Mouse (Mus musculus): ENCODE results near the gene Gm48551. TPM values are rescaled to one million over a fixed set of nuclear protein-coding genes. Genes with fewer than 3 reads are reported as not detected.

Gene Gm48551
- total and polyA plus RNA-seq, 2 experiments from 2014 or later = 0.88 to 10.2 TPM

DNA sequence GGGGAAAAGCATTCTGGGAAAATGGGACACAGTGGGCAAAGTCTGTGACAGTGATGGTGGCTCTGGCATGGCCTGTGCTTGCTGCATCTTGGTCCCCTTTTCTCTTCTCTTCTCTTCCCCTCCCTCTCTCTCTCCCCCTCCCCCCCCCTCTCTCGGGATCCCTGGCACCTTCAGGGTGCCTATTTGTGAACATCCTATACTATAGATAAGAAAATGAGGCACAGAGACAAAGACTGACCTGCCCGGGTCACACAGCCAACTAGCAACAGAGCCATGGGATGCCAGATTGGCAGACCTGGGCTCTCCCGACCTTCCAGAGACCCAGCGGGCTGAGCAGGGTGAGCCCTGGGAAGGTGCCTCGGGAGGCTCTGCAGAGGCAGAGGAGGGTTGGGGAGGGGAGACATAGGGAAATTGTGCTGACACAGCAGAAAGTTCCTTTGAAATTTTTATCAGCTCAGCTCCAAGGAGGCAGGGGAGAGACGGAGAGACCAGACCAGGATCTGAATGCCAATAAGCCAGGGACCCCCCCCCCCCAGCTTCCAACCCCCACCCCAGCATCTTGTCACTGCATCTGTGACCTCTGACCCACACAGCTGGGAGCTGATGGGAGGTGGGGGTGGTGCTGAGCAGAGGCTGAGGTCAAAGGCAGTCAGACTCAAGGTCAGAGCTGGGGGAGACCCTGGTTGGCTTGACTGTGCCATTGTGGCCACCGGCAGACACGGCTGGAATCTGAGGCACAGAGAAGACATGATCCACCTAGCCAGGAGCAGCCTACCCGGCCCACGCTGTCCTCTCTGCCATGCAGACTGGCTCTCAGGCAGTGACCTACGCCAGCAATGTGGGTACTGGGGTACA, 34.2 kb downstream of the Gm48551 start:
- Histone ChIP-seq H3K4me3 (ENCODE audit: low read depth, low read length) (no peak overlapping the region), H3K4me1 (ENCODE audit: insufficient read depth, low read length) (peaks cover 3% of the 10 kb centered on the region; the same call in 1 of the 2 replicates), H3K27me3 (ENCODE audit: insufficient read depth, low read length) (no peaks in the 10 kb centered on the region), H3K36me3 (ENCODE audit: insufficient read depth, low read length) (0 out of 2 replicates have a peak, but pooled peaks cover 12% of the 10 kb centered on the region), H3K4me2 (ENCODE audit: low read depth, low read length, poor library complexity, severe bottlenecking) (no peak overlapping the region), H3K27ac (ENCODE audit: low read depth, low read length) (no peak overlapping the region), H3K9me3 (ENCODE audit: low read length) (no peaks in the 10 kb centered on the region), H3K9ac (replicated peaks; ENCODE audit: low read length, poor library complexity, severe bottlenecking) (no peak overlapping the region)
- WGBS = 51% methylated on average over 11 of the region's 11 CpGs
- no peak for ATAC-seq (ENCODE audit: low FRiP score)
- TF ChIP-seq CTCF (IDR thresholded peaks at IDR 0.05) = no peak
- no peak for DNase-seq (ENCODE audit: low spot score)

DNA sequence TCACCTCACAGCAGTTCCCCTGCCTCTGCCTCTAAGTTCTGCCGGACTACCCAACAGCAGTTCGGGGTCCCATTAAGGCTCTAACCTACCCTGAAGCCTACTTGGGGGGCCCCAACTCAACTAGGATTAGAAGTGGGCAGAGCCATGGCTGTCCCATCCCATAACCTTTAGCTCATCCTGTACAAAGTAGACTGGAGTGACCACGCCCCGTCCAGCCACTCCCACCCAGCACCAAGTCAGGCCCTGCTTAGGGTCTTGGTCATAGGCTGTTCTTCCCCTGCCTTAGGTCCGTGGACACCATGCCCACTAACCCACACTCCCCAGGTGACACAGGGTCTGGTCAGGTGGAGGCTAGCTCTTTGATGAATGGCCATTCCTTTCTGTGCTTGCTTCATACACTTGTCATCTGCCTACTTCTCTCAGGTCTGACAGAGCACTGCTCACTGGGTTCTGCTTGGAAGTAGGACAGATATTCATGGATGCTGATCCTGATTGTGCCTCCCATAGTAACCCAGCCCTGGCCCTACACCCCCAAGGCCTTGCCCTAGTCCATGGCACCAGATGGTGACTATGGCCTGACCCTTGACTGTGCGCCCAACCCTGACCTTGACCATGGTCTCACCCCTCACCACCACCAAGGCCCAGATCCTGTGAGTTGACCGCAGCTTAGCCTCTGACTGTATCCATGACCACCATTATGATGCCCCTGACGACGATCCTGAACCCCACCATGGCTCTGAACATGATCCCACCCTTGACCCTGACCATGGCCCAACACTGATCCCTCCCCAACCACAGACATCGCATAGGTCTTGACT, 35.1 kb downstream of the Gm48551 start:
- Histone ChIP-seq H3K27ac (ENCODE audit: low read depth, low read length) (no peak overlapping the region), H3K4me3 (ENCODE audit: low read depth, low read length) (no peak overlapping the region), H3K4me2 (ENCODE audit: low read depth, low read length, poor library complexity, severe bottlenecking) (no peak overlapping the region), H3K4me1 (ENCODE audit: insufficient read depth, low read length) (peaks cover 1% of the 10 kb centered on the region; the same call in 1 of the 2 replicates), H3K9ac (replicated peaks; ENCODE audit: low read length, poor library complexity, severe bottlenecking) (no peak overlapping the region), H3K36me3 (ENCODE audit: insufficient read depth, low read length) (0 out of 2 replicates have a peak, but pooled peaks cover 12% of the 10 kb centered on the region), H3K9me3 (ENCODE audit: low read length) (no peaks in the 10 kb centered on the region), H3K27me3 (ENCODE audit: insufficient read depth, low read length) (no peaks in the 10 kb centered on the region)
- ATAC-seq (ENCODE audit: low FRiP score) (no peak), DNase-seq (ENCODE audit: low spot score) (no peak)
- WGBS = 90% methylated on average over 10 of the region's 10 CpGs
- no peak for TF ChIP-seq CTCF (IDR thresholded peaks at IDR 0.05)

DNA sequence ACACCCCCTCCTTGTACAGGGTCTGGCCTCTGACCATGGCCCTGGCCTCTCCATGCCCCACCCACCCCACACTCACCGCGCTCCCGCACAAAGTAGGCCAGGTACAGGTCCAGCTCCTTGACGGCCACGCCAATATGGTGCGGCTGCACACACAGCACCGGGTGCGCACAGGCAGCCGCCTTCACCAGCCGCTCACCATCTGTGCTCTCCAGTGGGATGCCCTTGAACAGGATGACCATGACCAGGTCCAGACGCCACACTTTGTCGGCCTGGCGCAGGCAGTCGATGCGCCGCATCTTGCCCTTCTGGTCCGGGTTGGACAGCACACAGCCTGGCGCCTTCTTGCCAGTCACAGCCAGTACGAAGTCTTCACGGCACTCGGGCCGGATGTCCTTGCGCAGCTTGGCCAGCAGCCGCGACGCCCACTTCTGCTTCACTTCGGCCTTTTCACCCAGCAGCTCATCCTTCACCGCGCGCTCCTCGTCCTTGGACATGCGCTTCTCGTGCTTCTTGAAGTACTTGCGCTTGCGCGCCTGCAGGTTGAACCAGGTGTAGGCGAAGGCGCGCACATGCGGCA, 36.0 kb downstream of the Gm48551 start:
- Histone ChIP-seq H3K4me3 (ENCODE audit: low read depth, low read length) (no peak overlapping the region), H3K27ac (ENCODE audit: low read depth, low read length) (no peak overlapping the region), H3K4me2 (ENCODE audit: low read depth, low read length, poor library complexity, severe bottlenecking) (no peak overlapping the region), H3K36me3 (ENCODE audit: insufficient read depth, low read length) (0 out of 2 replicates have a peak, but pooled peaks cover 12% of the 10 kb centered on the region), H3K4me1 (ENCODE audit: insufficient read depth, low read length) (peaks cover 1% of the 10 kb centered on the region; the same call in 1 of the 2 replicates), H3K9ac (replicated peaks; ENCODE audit: low read length, poor library complexity, severe bottlenecking) (no peak overlapping the region), H3K27me3 (ENCODE audit: insufficient read depth, low read length) (no peaks in the 10 kb centered on the region), H3K9me3 (ENCODE audit: low read length) (no peaks in the 10 kb centered on the region)
- 86% methylated on average over 39 of the region's 40 CpGs for WGBS
- DNase-seq (ENCODE audit: low spot score) (no peak), ATAC-seq (ENCODE audit: low FRiP score) (no peak)
- TF ChIP-seq CTCF (IDR thresholded peaks at IDR 0.05) = no peak

DNA sequence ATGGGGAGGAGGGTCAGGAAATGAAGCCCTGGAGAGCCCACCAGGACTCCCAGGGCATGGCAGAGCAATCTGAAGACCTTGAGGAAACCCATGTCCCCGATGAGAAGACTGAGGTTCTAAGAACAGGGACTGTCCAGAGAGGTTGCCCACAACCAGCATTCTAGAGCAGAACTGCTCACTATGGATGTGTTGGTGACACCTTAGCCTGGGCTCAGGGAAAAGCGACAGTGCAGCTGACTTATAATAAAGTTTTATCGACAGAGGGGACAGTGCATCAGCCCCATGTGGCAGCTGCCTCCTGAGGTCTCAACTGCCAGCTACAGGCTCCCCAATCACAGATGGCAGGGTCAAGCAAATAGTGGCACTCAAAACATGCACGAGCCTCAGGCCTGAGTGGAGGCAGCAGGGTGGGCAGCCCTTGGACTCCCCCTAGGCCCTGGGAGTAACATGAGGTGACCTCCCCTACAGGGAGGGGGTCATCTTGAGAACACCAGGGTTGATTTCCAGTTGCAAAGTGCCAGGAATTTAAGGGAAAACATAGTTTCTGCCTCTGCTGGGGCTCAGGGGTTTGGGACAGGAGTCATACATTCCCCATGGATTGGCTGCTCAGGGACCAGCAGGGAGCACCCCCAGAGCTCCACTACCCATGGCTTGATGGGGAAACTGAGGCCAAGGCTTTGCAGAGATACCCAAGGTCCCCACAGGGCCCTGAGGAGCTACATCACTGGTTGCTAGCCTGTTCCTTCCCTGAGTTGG, 37.0 kb downstream of the Gm48551 start:
- ATAC-seq (ENCODE audit: low FRiP score) (no peak), DNase-seq (ENCODE audit: low spot score) (no peak)
- WGBS = 85% methylated on average over 4 of the region's 4 CpGs
- no peak overlapping the region for H3K4me2 ChIP-seq (ENCODE audit: low read depth, low read length, poor library complexity, severe bottlenecking)
- peaks cover 3% of the 10 kb centered on the region; the same call in 1 of the 2 replicates for H3K4me1 ChIP-seq (ENCODE audit: insufficient read depth, low read length)
- H3K9ac ChIP-seq (replicated peaks; ENCODE audit: low read length, poor library complexity, severe bottlenecking) = no peak overlapping the region
- H3K27ac ChIP-seq (ENCODE audit: low read depth, low read length) = no peak overlapping the region
- H3K9me3 ChIP-seq (ENCODE audit: low read length) = no peaks in the 10 kb centered on the region
- TF ChIP-seq CTCF (IDR thresholded peaks at IDR 0.05) = no peak
- no peak overlapping the region for H3K4me3 ChIP-seq (ENCODE audit: low read depth, low read length)
- H3K27me3 ChIP-seq (ENCODE audit: insufficient read depth, low read length) = no peaks in the 10 kb centered on the region
- 0 out of 2 replicates have a peak, but pooled peaks cover 12% of the 10 kb centered on the region for H3K36me3 ChIP-seq (ENCODE audit: insufficient read depth, low read length)

DNA sequence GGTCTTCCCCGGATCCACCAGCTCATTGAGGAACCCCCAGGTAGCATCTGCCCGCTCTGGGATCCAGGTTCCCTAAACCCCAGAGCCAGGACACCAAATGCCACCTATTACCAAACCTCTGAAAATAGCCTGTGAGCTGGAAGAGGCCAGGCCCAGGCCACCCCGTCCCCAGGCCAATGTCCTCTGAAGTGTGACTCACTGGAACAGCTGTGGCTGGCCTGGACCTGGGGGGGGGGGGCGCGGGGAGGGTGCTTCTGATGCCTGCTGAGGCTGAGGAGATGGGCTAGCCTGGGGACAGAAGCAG, 37.5 kb downstream of the Gm48551 start:
- Histone ChIP-seq H3K4me2 (ENCODE audit: low read depth, low read length, poor library complexity, severe bottlenecking) (no peak overlapping the region), H3K36me3 (ENCODE audit: insufficient read depth, low read length) (0 out of 2 replicates have a peak, but pooled peaks cover 12% of the 10 kb centered on the region), H3K27ac (ENCODE audit: low read depth, low read length) (no peak overlapping the region), H3K9me3 (ENCODE audit: low read length) (no peaks in the 10 kb centered on the region), H3K27me3 (ENCODE audit: insufficient read depth, low read length) (no peaks in the 10 kb centered on the region), H3K9ac (replicated peaks; ENCODE audit: low read length, poor library complexity, severe bottlenecking) (no peak overlapping the region), H3K4me1 (ENCODE audit: insufficient read depth, low read length) (peaks cover 6% of the 10 kb centered on the region; the same call in 1 of the 2 replicates), H3K4me3 (ENCODE audit: low read depth, low read length) (no peak overlapping the region)
- no peak for TF ChIP-seq CTCF (IDR thresholded peaks at IDR 0.05)
- ATAC-seq (ENCODE audit: low FRiP score) = no peak
- WGBS = 79% methylated on average over 5 of the region's 5 CpGs
- no peak for DNase-seq (ENCODE audit: low spot score)

Measured in midbrain, postnatal 0 days (tissue).